Mouse (Mus musculus) hindbrain, postnatal 0 days (tissue): ENCODE results near the gene Tent4a. TPM values are rescaled to one million over a fixed set of nuclear protein-coding genes. Genes with fewer than 3 reads are reported as not detected.

Source experiments
- ATAC-seq: fragments of 200-750 bp; cut with Nextera tagmentation; 2 replicates; pipeline ENCODE4 v1.8.0; 2017; ENCODE audit warnings: mild to moderate bottlenecking, moderate TSS enrichment, moderate library complexity
- DNase-seq: peaks from one replicate; pipeline ENCODE4 v3.0.0-alpha.2; 2015; ENCODE audit warnings: low spot score
- H3K27ac ChIP-seq: fragments of 300-500 bp; sonication (generic); 2 replicates; pipeline ENCODE4 v1.5.1; 2014; ENCODE audit warnings: mild to moderate bottlenecking
- H3K27me3 ChIP-seq: fragments of 300-500 bp; sonication (generic); 2 replicates; pipeline ENCODE4 v1.6.1; 2014; ENCODE audit warnings: low read length, mixed read lengths; ENCODE audit not compliant: insufficient read depth
- H3K36me3 ChIP-seq: fragments of 300-500 bp; sonication (generic); 2 replicates; pipeline ENCODE4 v1.6.1; 2014; ENCODE audit warnings: low read length, mixed read lengths; ENCODE audit not compliant: insufficient read depth
- H3K4me1 ChIP-seq: fragments of 300-500 bp; sonication (generic); 2 replicates; pipeline ENCODE4 v1.6.1; 2014; ENCODE audit warnings: antibody characterized with exemption, low read length, mixed read lengths; ENCODE audit not compliant: insufficient read depth
- H3K4me2 ChIP-seq: fragments of 300-500 bp; sonication (generic); 2 replicates; pipeline ENCODE4 v1.6.1; 2014; ENCODE audit warnings: low read depth, mild to moderate bottlenecking, low read length, moderate library complexity, mixed read lengths
- H3K4me3 ChIP-seq: fragments of 300-500 bp; sonication (generic); 2 replicates; pipeline ENCODE4 v1.5.1; 2014; ENCODE audit warnings: low read length
- H3K9ac ChIP-seq: fragments of 300-500 bp; sonication (generic); replicated peaks from 2 replicates; pipeline ENCODE4 v1.6.1; 2014; ENCODE audit warnings: mild to moderate bottlenecking, low read length, moderate library complexity, mixed read lengths
- H3K9me3 ChIP-seq: fragments of 300-500 bp; sonication (generic); 2 replicates; pipeline ENCODE4 v1.6.1; 2016; ENCODE audit warnings: low read length, mixed read lengths
- CTCF ChIP-seq: IDR thresholded peaks from 2 replicates; pipeline ENCODE4 v1.5.1; 2016; ENCODE audit warnings: antibody characterized with exemption, control low read depth, low read depth
- WGBS: fragments of 180-500 bp; shearing (Covaris S2); extraction: QIAGEN DNeasy Blood & Tissue Kit; methylation state at CpG from one replicate; pipeline ENCODE4 v1.1.7; 2014; 5-methylcytosine and 5-hydroxymethylcytosine counted together
- polyA plus RNA-seq: library from polyadenylated mRNA; unstranded; fragments of >200 nt; fragmentation: Nextera tagmentation; extraction: Ambion mirVana; gene quantifications from 2 replicates; pipeline ENCODE4 v1.2.1, GENCODE M21; 2015
- total RNA-seq: library from RNA; depleted of rRNA; stranded (reverse); fragments of >200 nt; gene quantifications from 2 replicates; pipeline ENCODE4 v1.2.3, GENCODE M21; 2014

Gene Tent4a
- total and polyA plus RNA-seq, 2 experiments from 2014 or later = 5.1 to 22.3 TPM

GRCm38 (mm10) chr13:69523444-69524157 lies 10.8 kb downstream of the Tent4a start:
- 57% methylated on average over 14 of the region's 14 CpGs for WGBS
- Histone ChIP-seq H3K4me3 (no peak overlapping the region), H3K36me3 (no peaks in the 10 kb centered on the region), H3K9me3 (no peaks in the 10 kb centered on the region), H3K27ac (no peak overlapping the region), H3K9ac (no peak overlapping the region), H3K4me2 (no peak overlapping the region), H3K4me1 (peaks cover 28% of the 10 kb centered on the region; the same call in 1 of the 2 replicates), H3K27me3 (no peaks in the 10 kb centered on the region)
- DNase-seq (no peak), ATAC-seq (no peak)
- TF ChIP-seq CTCF = no peak

- H3K27me3 ChIP-seq = no peaks in the 10 kb centered on the region
- H3K9me3 ChIP-seq = no peaks in the 10 kb centered on the region
- no peaks in the 10 kb centered on the region for H3K36me3 ChIP-seq
- no peak overlapping the region for H3K27ac ChIP-seq
- WGBS = 95% methylated on average over 1 of the region's 1 CpGs
- ATAC-seq (no peak), DNase-seq (no peak)
- no peak overlapping the region for H3K4me2 ChIP-seq
- H3K4me1 ChIP-seq = 0 out of 2 replicates have a peak, but pooled peaks cover 20% of the 10 kb centered on the region
- no peak overlapping the region for H3K9ac ChIP-seq
- no peak for TF ChIP-seq CTCF
- H3K4me3 ChIP-seq = no peak overlapping the region
Measured at GRCm38 (mm10) chr13:69522161-69522791, 12.1 kb downstream of the Tent4a start.

GRCm38 (mm10) chr13:69519137-69519536 lies 15.3 kb downstream of the Tent4a start:
- TF ChIP-seq CTCF = no peak
- Histone ChIP-seq H3K27me3 (no peaks in the 10 kb centered on the region), H3K4me2 (no peak overlapping the region), H3K4me1 (0 out of 2 replicates have a peak, but pooled peaks cover 11% of the 10 kb centered on the region), H3K9ac (no peak overlapping the region), H3K36me3 (no peaks in the 10 kb centered on the region), H3K4me3 (no peak overlapping the region), H3K9me3 (no peaks in the 10 kb centered on the region), H3K27ac (no peak overlapping the region)
- no peak for DNase-seq
- 66% methylated on average over 6 of the region's 6 CpGs for WGBS
- no peak for ATAC-seq

GRCm38 (mm10) chr13:69517445-69517844 lies 17.0 kb downstream of the Tent4a start:
- ATAC-seq (no peak), DNase-seq (no peak)
- no peaks in the 10 kb centered on the region for H3K27me3 ChIP-seq
- H3K9me3 ChIP-seq = no peaks in the 10 kb centered on the region
- H3K27ac ChIP-seq = no peak overlapping the region
- H3K4me3 ChIP-seq = no peak overlapping the region
- H3K4me2 ChIP-seq = no peak overlapping the region
- TF ChIP-seq CTCF = no peak
- WGBS = 82% methylated on average over 6 of the region's 6 CpGs
- H3K9ac ChIP-seq = no peak overlapping the region
- 0 out of 2 replicates have a peak, but pooled peaks cover 4% of the 10 kb centered on the region for H3K4me1 ChIP-seq
- no peaks in the 10 kb centered on the region; the same call in 1 of the 2 replicates for H3K36me3 ChIP-seq

- Histone ChIP-seq H3K36me3 (peaks cover 16% of the 10 kb centered on the region; the same call in 1 of the 2 replicates), H3K27me3 (no peaks in the 10 kb centered on the region), H3K4me1 (no peaks in the 10 kb centered on the region), H3K4me2 (no peak overlapping the region), H3K9me3 (no peaks in the 10 kb centered on the region), H3K9ac (no peak overlapping the region), H3K27ac (no peak overlapping the region), H3K4me3 (no peak overlapping the region)
- ATAC-seq (no peak), DNase-seq (no peak)
- no peak for TF ChIP-seq CTCF
- 75% methylated on average over 3 of the region's 3 CpGs for WGBS
Measured at GRCm38 (mm10) chr13:69515091-69515490, 19.3 kb downstream of the Tent4a start.

- Histone ChIP-seq H3K9ac (no peak overlapping the region), H3K27ac (no peak overlapping the region), H3K9me3 (no peaks in the 10 kb centered on the region), H3K4me3 (no peak overlapping the region), H3K4me1 (no peaks in the 10 kb centered on the region), H3K36me3 (peaks cover 49% of the 10 kb centered on the region; the same call in 1 of the 2 replicates), H3K27me3 (no peaks in the 10 kb centered on the region), H3K4me2 (no peak overlapping the region)
- DNase-seq = peak; percentile 75
- peak; percentile 69 for TF ChIP-seq CTCF
- ATAC-seq = peak; percentile 78
- 57% methylated on average over 9 of the region's 9 CpGs for WGBS
Measured at GRCm38 (mm10) chr13:69509391-69510244, 24.8 kb downstream of the Tent4a start.
